Mouse (Mus musculus) cortical plate, adult 2 months (tissue): ENCODE measurements at regions not wholly inside any gene's neighbourhood (a gene's known extent, or its start where the extent isn't known, plus 50 kb on each side); places are given as distances from the start of the nearest gene placed in this dataset.

Source experiments
- CTCF ChIP-seq: fragments of 200-500 bp; IDR thresholded peaks from 2 replicates; pipeline ENCODE4 v1.5.1; 2011; ENCODE audit warnings: mild to moderate bottlenecking, control low read depth, low read length; ENCODE audit not compliant: insufficient read depth; ENCODE audit errors: extremely low read depth
- POLR2A ChIP-seq: fragments of 200-500 bp; IDR thresholded peaks from 2 replicates; pipeline ENCODE4 v1.6.1; 2011; ENCODE audit warnings: mild to moderate bottlenecking, low read length, control low read depth; ENCODE audit not compliant: insufficient read depth; ENCODE audit errors: extremely low read depth

- no peak for TF ChIP-seq CTCF
- TF ChIP-seq POLR2A, result no peak
Observed at GRCm38 (mm10) chr6:93371341-93371740, 428.0 kb upstream of the Adamts9 start.
